Mouse (Mus musculus) kidney, postnatal 0 days (tissue): ENCODE measurements around the gene Tnn. TPM values are rescaled to one million over a fixed set of nuclear protein-coding genes. Genes with fewer than 3 reads are reported as not detected.

ENCODE experiments used
- ATAC-seq: fragments of 200-750 bp; cut with Nextera tagmentation; replicated peaks from 2 replicates; pipeline ENCODE4 v1.8.0; 2017; ENCODE audit warnings: low read depth, moderate number of reproducible peaks, moderate TSS enrichment, moderate library complexity; ENCODE audit not compliant: low FRiP score
- DNase-seq: peaks from one replicate; pipeline ENCODE4 v3.0.0-alpha.2; 2016; ENCODE audit warnings: low spot score
- H3K27ac ChIP-seq: fragments of 300-500 bp; sonication (generic); 2 replicates; pipeline ENCODE4 v1.5.1; 2014; ENCODE audit warnings: mild to moderate bottlenecking
- H3K27me3 ChIP-seq: fragments of 300-500 bp; sonication (generic); 2 replicates; pipeline ENCODE4 v1.6.1; 2014; ENCODE audit warnings: low read length, mixed read lengths; ENCODE audit not compliant: insufficient read depth
- H3K36me3 ChIP-seq: fragments of 300-500 bp; sonication (generic); 2 replicates; pipeline ENCODE4 v1.6.1; 2014; ENCODE audit warnings: low read length, mixed read lengths; ENCODE audit not compliant: insufficient read depth
- H3K4me1 ChIP-seq: fragments of 300-500 bp; sonication (generic); replicated peaks from 2 replicates; pipeline ENCODE4 v1.6.1; 2014; ENCODE audit warnings: antibody characterized with exemption, low read length, mixed read lengths; ENCODE audit not compliant: insufficient read depth
- H3K4me2 ChIP-seq: fragments of 300-500 bp; sonication (generic); 2 replicates; pipeline ENCODE4 v1.6.1; 2014; ENCODE audit warnings: mild to moderate bottlenecking, low read length, moderate library complexity, mixed read lengths
- H3K4me3 ChIP-seq: fragments of 300-500 bp; sonication (generic); replicated peaks from 2 replicates; pipeline ENCODE4 v1.5.1; 2014; ENCODE audit warnings: low read depth, low read length
- H3K9ac ChIP-seq: fragments of 300-500 bp; sonication (generic); 2 replicates; pipeline ENCODE4 v1.6.1; 2014; ENCODE audit warnings: low read depth, low read length
- H3K9me3 ChIP-seq: fragments of 300-500 bp; sonication (generic); replicated peaks from 2 replicates; pipeline ENCODE4 v1.6.1; 2016; ENCODE audit warnings: low read length, inconsistent platforms, mixed read lengths
- CTCF ChIP-seq: IDR thresholded peaks from 2 replicates; pipeline ENCODE4 v1.5.1; 2016; ENCODE audit warnings: antibody characterized with exemption, low read depth, mild to moderate bottlenecking, moderate library complexity
- WGBS: fragments of 180-500 bp; shearing (Covaris S2); extraction: QIAGEN DNeasy Blood & Tissue Kit; methylation state at CpG from one replicate; pipeline ENCODE4 v1.1.7; 2014; 5-methylcytosine and 5-hydroxymethylcytosine counted together
- polyA plus RNA-seq: library from polyadenylated mRNA; unstranded; fragments of >200 nt; fragmentation: Nextera tagmentation; extraction: Ambion mirVana; gene quantifications from 2 replicates; pipeline ENCODE4 v1.2.1, GENCODE M21; 2015

The Tnn gene
- polyA plus RNA-seq, 1 experiment from 2014 or later: 0.72 TPM

- H3K27ac ChIP-seq: no peak overlapping the region
- H3K4me2 ChIP-seq: no peak overlapping the region
- no peaks in the 10 kb centered on the region for H3K4me1 ChIP-seq
- TF ChIP-seq CTCF: no peak
- no peak overlapping the region for H3K9ac ChIP-seq
- H3K4me3 ChIP-seq: no peak overlapping the region
- no peaks in the 10 kb centered on the region for H3K36me3 ChIP-seq
- H3K27me3 ChIP-seq: no peaks in the 10 kb centered on the region
- H3K9me3 ChIP-seq: no peaks in the 10 kb centered on the region
- 38% methylated on average over 7 of the region's 7 CpGs for WGBS
- DNase-seq: peak; percentile 84
- ATAC-seq: peak; percentile 40; the same call in 1 of the 2 replicates
These were observed 17.0 kb downstream of the Tnn start for GRCm38 (mm10) chr1:160136362-160136890.

GRCm38 (mm10) chr1:160133464-160134079 is 19.8 kb downstream of the Tnn start:
- no peak overlapping the region for H3K27ac ChIP-seq
- no peaks in the 10 kb centered on the region for H3K4me1 ChIP-seq
- H3K27me3 ChIP-seq: no peaks in the 10 kb centered on the region
- DNase-seq: no peak
- H3K36me3 ChIP-seq: no peaks in the 10 kb centered on the region
- H3K4me2 ChIP-seq: no peak overlapping the region
- no peak overlapping the region for H3K4me3 ChIP-seq
- TF ChIP-seq CTCF: no peak
- H3K9me3 ChIP-seq: no peaks in the 10 kb centered on the region
- H3K9ac ChIP-seq: no peak overlapping the region
- WGBS: 58% methylated on average over 4 of the region's 4 CpGs
- ATAC-seq: no peak

- H3K4me3 ChIP-seq: no peak overlapping the region
- TF ChIP-seq CTCF: no peak
- H3K4me2 ChIP-seq: no peak overlapping the region
- DNase-seq (no peak), ATAC-seq (no peak)
- H3K9ac ChIP-seq: no peak overlapping the region
- no peak overlapping the region for H3K27ac ChIP-seq
- H3K9me3 ChIP-seq: no peaks in the 10 kb centered on the region
- H3K27me3 ChIP-seq: no peaks in the 10 kb centered on the region
- WGBS: 88% methylated on average over 2 of the region's 2 CpGs
- no peaks in the 10 kb centered on the region for H3K36me3 ChIP-seq
- H3K4me1 ChIP-seq: no peaks in the 10 kb centered on the region
These were observed 29.4 kb downstream of the Tnn start for GRCm38 (mm10) chr1:160123957-160124356.

GRCm38 (mm10) chr1:160108604-160109003 is 44.8 kb downstream of the Tnn start:
- no peaks in the 10 kb centered on the region for H3K9me3 ChIP-seq
- DNase-seq (no peak), ATAC-seq (no peak)

GRCm38 (mm10) chr1:160105426-160105825 is 48.0 kb downstream of the Tnn start:
- Histone ChIP-seq H3K4me1 (no peaks in the 10 kb centered on the region), H3K27me3 (no peaks in the 10 kb centered on the region), H3K27ac (no peak overlapping the region), H3K4me3 (no peak overlapping the region), H3K36me3 (no peaks in the 10 kb centered on the region), H3K9me3 (no peaks in the 10 kb centered on the region), H3K9ac (no peak overlapping the region), H3K4me2 (no peak overlapping the region)
- whole genome bisulfite sequencing: 84% methylated on average over 5 of the region's 5 CpGs
- no peak for TF ChIP-seq CTCF
- ATAC-seq (no peak), DNase-seq (no peak)

More at GRCm38 (mm10) chr1:160108604-160109003, 44.8 kb downstream of the Tnn start:
- Histone ChIP-seq H3K27ac (no peak overlapping the region), H3K4me2 (no peak overlapping the region), H3K36me3 (no peaks in the 10 kb centered on the region), H3K9ac (no peak overlapping the region), H3K4me1 (no peaks in the 10 kb centered on the region), H3K27me3 (no peaks in the 10 kb centered on the region), H3K4me3 (no peak overlapping the region)
- 78% methylated on average over 2 of the region's 2 CpGs for WGBS
- no peak for TF ChIP-seq CTCF

GRCm38 (mm10) chr1:160100996-160101395 is 52.4 kb downstream of the Tnn start:
- Histone ChIP-seq H3K9ac (no peak overlapping the region), H3K36me3 (no peaks in the 10 kb centered on the region), H3K27ac (no peak overlapping the region), H3K4me1 (no peaks in the 10 kb centered on the region), H3K27me3 (no peaks in the 10 kb centered on the region), H3K4me2 (no peak overlapping the region), H3K4me3 (no peak overlapping the region), H3K9me3 (no peaks in the 10 kb centered on the region)
- no peak for ATAC-seq
- DNase-seq: no peak
- WGBS: 58% methylated on average over 5 of the region's 5 CpGs
- no peak for TF ChIP-seq CTCF
